Mouse (Mus musculus): ENCODE measurements at regions not wholly inside any gene's neighbourhood (a gene's known extent, or its start where the extent isn't known, plus 50 kb on each side); places are given as distances from the start of the nearest gene placed in this dataset.

- peak; percentile 15 for TF ChIP-seq RAD21 (IDR thresholded peaks at IDR 0.05; ENCODE audit: low read depth, low read length)
- TF ChIP-seq ZNF384 (IDR thresholded peaks at IDR 0.05; ENCODE audit: low read depth, low read length), result no peak
- TF ChIP-seq CTCF (conservative IDR thresholded peaks at IDR 0.05 in 1 of 2, IDR thresholded peaks at IDR 0.05 in 1 of 2; ENCODE audit: low read depth in 2 of 2, low read length in 2 of 2), result 0 out of 4 replicates have a peak, but pooled peaks of 1 of the 2 experiments have one; percentile 22
- no peaks in the 10 kb centered on the region for H3K79me2 ChIP-seq (replicated peaks; ENCODE audit: control insufficient read depth, extremely low read depth, insufficient read depth, poor library complexity, severe bottlenecking)
- in situ Hi-C loops (cut with MboI; ENCODE audit: low pct_ligation_motif_present, low pct_unique_long_range_greater_than_20kb, low sequenced_read_pairs) (loop anchor here (5.0 to 25.0 kb wide), 3 partner anchors 91 to 724 kb away; partner anchors contain the start of gene Slc25a4), dilution Hi-C loops (cut with MboI; ENCODE audit: extremely low pct_ligation_motif_present, extremely low pct_unique_long_range_greater_than_20kb, low sequenced_read_pairs) (no loop called here)
- H3K9ac ChIP-seq (ENCODE audit: insufficient read depth, low read depth), result no peak overlapping the region
- no peak for DNase-seq (ENCODE audit: extremely low read depth)
- H3K4me2 ChIP-seq (ENCODE audit: insufficient read depth, low read depth, poor library complexity, severe bottlenecking), result no peak overlapping the region
- H3K27ac ChIP-seq (ENCODE audit: insufficient read depth, low read depth), result no peak overlapping the region
- H3K9me3 ChIP-seq (replicated peaks; ENCODE audit: low read length), result peaks cover 10% of the 10 kb centered on the region
- no peak overlapping the region for H3K4me3 ChIP-seq (replicated peaks in 1 of 3; ENCODE audit: low read depth in 2 of 3, low read length in 2 of 3, poor library complexity in 1 of 3)
- peaks cover 27 to 71% of the 10 kb centered on the region in 2 experiments for H3K4me1 ChIP-seq (ENCODE audit: control insufficient read depth in 1 of 2, insufficient read depth in 2 of 2)
- no peaks in the 10 kb centered on the region for H3K27me3 ChIP-seq (replicated peaks)
- H3K36me3 ChIP-seq (replicated peaks in 1 of 2; ENCODE audit: control insufficient read depth in 1 of 2, insufficient read depth in 1 of 2, low read length in 1 of 2), result no peaks in the 10 kb centered on the region
Measured at GRCm38 (mm10) chr8:46936039-46936438, 50.6 kb upstream of the Enpp6 start.

Data from CH12.LX (cell line).